Mouse (Mus musculus): ENCODE results near the gene Tmem151b. TPM values are rescaled to one million over a fixed set of nuclear protein-coding genes. Genes with fewer than 3 reads are reported as not detected.

The Tmem151b gene
- polyA plus RNA-seq, 1 experiment from 2014 or later: 0.07 TPM

DNA sequence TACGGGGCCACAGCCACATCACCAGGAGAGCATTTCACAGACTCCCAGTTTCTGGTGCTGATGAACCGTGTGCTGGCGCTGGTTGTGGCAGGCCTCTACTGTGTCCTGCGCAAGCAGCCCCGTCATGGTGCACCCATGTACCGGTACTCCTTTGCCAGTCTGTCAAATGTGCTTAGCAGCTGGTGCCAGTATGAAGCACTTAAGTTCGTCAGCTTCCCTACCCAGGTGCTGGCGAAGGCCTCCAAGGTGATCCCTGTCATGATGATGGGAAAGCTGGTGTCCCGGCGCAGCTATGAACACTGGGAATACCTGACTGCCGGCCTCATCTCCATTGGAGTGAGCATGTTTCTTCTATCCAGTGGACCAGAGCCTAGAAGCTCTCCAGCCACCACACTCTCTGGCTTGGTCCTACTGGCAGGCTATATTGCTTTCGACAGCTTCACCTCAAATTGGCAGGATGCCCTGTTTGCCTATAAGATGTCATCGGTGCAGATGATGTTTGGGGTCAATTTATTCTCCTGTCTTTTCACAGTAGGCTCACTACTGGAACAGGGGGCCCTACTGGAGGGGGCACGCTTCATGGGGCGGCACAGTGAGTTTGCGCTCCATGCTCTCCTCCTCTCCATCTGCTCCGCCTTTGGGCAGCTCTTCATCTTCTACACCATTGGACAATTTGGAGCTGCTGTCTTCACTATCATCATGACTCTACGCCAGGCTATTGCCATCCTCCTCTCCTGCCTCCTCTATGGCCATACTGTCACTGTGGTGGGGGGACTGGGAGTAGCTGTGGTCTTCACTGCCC, 17.1 kb upstream of the Tmem151b start:
- DNase-seq (ENCODE audit: low spot score): no peak
- Histone ChIP-seq H3K4me1 (ENCODE audit: insufficient read depth, low read depth, low read length) (peaks cover 8% of the 10 kb centered on the region; the same call in 1 of the 2 replicates), H3K9ac (replicated peaks; ENCODE audit: low read depth) (no peak overlapping the region), H3K4me2 (replicated peaks; ENCODE audit: low read depth, low read length) (no peak overlapping the region), H3K27me3 (replicated peaks; ENCODE audit: insufficient read depth, low read length) (no peaks in the 10 kb centered on the region), H3K36me3 (ENCODE audit: insufficient read depth, low read length) (peaks cover 45% of the 10 kb centered on the region), H3K27ac (ENCODE audit: low read length) (no peak overlapping the region), H3K4me3 (ENCODE audit: low read depth, low read length) (no peak overlapping the region), H3K9me3 (ENCODE audit: low read length) (no peaks in the 10 kb centered on the region)
- 55% methylated on average over 18 of the region's 18 CpGs for WGBS
- no peak for ATAC-seq
- TF ChIP-seq EP300 (IDR thresholded peaks at IDR 0.05) (no peak), CTCF (IDR thresholded peaks at IDR 0.05) (no peak)

GRCm38 (mm10) chr17:45566031-45566359, 16.5 kb upstream of the Tmem151b start:
- H3K4me1 ChIP-seq (ENCODE audit: insufficient read depth, low read depth, low read length): peaks cover 8% of the 10 kb centered on the region; the same call in 1 of the 2 replicates
- peaks cover 41% of the 10 kb centered on the region for H3K36me3 ChIP-seq (ENCODE audit: insufficient read depth, low read length)
- no peaks in the 10 kb centered on the region for H3K9me3 ChIP-seq (ENCODE audit: low read length)
- no peak overlapping the region for H3K4me3 ChIP-seq (ENCODE audit: low read depth, low read length)
- no peak for DNase-seq (ENCODE audit: low spot score)
- TF ChIP-seq EP300 (IDR thresholded peaks at IDR 0.05) (no peak), CTCF (IDR thresholded peaks at IDR 0.05) (no peak)
- no peak for ATAC-seq
- H3K27ac ChIP-seq (ENCODE audit: low read length): no peak overlapping the region
- no peaks in the 10 kb centered on the region for H3K27me3 ChIP-seq (replicated peaks; ENCODE audit: insufficient read depth, low read length)
- 65% methylated on average over 1 of the region's 1 CpGs for WGBS
- H3K4me2 ChIP-seq (replicated peaks; ENCODE audit: low read depth, low read length): no peak overlapping the region
- no peak overlapping the region for H3K9ac ChIP-seq (replicated peaks; ENCODE audit: low read depth)

DNA sequence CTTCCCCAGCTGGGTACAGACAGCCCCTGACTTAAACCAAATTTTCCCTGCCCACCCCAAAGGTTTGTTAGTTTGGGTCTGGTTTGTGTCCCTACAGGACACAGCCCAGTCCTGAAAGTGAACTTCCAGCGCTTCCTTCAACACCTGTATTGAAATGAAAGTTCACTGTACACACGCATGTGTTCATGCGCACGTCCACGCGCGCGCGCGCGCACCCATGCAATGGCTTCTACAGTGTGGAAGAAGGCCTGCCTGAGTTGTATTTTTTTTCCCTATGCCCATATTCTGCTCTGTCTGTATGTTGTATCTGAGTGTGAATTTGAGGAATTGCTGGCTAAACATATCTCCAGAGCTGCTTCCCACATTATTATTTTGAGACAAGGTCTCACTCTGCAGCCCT, 15.6 kb upstream of the Tmem151b start:
- Histone ChIP-seq H3K9me3 (ENCODE audit: low read length) (no peaks in the 10 kb centered on the region), H3K27me3 (replicated peaks; ENCODE audit: insufficient read depth, low read length) (no peaks in the 10 kb centered on the region), H3K4me3 (ENCODE audit: low read depth, low read length) (no peak overlapping the region), H3K9ac (replicated peaks; ENCODE audit: low read depth) (no peak overlapping the region; the same call in 1 of the 2 replicates), H3K36me3 (ENCODE audit: insufficient read depth, low read length) (peaks cover 32% of the 10 kb centered on the region), H3K4me2 (replicated peaks; ENCODE audit: low read depth, low read length) (no peak overlapping the region), H3K4me1 (ENCODE audit: insufficient read depth, low read depth, low read length) (peaks cover 8% of the 10 kb centered on the region; the same call in 1 of the 2 replicates), H3K27ac (ENCODE audit: low read length) (no peak overlapping the region)
- DNase-seq (ENCODE audit: low spot score): no peak
- TF ChIP-seq CTCF (IDR thresholded peaks at IDR 0.05) (no peak), EP300 (IDR thresholded peaks at IDR 0.05) (no peak)
- no peak for ATAC-seq
- 93% methylated on average over 11 of the region's 11 CpGs for WGBS

DNA sequence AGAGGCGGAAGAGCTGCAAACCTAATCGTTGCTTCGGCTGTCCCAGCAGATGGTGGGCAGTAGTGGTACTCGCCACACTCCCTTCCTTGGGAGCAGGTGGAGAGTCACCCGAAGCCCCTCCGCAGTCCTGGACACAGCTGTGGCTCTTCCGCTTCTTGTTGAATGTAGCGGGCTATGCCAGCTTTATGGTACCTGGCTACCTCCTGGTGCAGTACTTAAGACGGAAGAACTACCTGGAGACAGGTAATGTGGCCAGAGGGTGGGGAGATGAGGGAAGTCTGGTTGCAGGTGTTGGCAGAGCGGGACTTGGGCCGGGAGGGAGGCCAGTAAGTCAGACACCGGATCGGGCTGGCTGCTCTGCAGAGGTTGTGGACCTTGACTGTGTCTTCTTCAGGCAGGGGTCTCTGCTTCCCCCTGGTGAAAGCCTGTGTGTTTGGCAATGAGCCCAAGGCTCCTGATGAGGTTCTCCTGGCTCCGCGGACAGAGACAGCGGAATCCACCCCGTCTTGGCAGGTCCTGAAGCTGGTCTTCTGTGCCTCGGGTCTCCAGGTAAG, 15.1 kb upstream of the Tmem151b start:
- WGBS: 8% methylated on average over 18 of the region's 18 CpGs
- DNase-seq (ENCODE audit: low spot score): no peak
- no peaks in the 10 kb centered on the region for H3K9me3 ChIP-seq (ENCODE audit: low read length)

DNA sequence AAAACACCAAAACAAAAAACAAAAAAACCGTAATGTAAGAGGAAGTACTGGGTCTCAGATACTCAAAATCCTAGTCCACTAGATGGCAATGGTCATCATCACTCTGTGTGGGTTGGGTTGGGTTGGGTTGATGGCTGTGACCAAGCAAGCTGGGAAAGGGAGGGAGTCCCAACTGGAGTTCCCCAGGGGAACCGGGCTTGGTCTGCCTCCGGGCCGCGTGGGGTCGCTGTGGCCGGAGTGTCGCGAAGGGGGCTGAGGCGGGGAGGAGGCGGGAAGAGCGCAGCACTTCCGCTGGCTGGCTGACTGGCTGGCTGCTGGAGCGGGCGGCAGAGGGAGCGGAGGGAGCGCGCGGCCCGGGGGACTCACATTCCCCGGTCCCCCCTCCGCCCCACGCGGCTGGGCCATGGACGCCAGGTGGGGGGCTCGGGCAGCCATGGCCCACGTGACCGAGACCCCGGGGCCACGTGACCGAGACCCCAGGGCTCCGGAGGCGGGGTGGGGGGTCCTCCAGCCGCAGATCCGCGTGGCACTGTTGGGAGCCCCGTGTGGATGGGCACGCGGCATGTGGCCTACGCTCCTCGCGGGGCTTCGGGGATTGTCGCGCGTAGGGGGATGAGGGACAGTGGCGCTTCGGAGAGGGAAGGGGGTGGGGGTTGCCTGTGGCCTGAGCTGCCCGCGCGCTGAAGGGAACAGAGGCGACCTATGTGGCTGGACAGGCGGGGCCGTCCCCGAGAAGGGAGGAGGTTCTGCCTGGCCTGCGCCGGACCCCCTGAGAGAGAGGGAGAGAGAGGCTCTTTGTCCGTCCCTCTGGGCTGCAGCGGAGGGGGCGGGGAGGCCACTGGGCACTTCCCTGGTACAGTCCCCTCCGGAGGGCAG, 14.4 kb upstream of the Tmem151b start, which contains the start of gene Slc35b2:
Gene Slc35b2 (plus strand): TSS at position 220 of the 876 bp plus-strand sequence.
- H3K36me3 ChIP-seq (ENCODE audit: insufficient read depth, low read length): peaks cover 20% of the 10 kb centered on the region
- peaks cover 8% of the 10 kb centered on the region; the same call in 1 of the 2 replicates for H3K4me1 ChIP-seq (ENCODE audit: insufficient read depth, low read depth, low read length)
- peak within 1 kb of the TSS; percentile 99 for H3K4me2 ChIP-seq (replicated peaks; ENCODE audit: low read depth, low read length)
- no peaks in the 10 kb centered on the region for H3K9me3 ChIP-seq (ENCODE audit: low read length)
- no peaks in the 10 kb centered on the region for H3K27me3 ChIP-seq (replicated peaks; ENCODE audit: insufficient read depth, low read length)
- under 1% methylated on average over 52 of the region's 61 CpGs for WGBS
- peak within 1 kb of the TSS; percentile 76 for H3K27ac ChIP-seq (ENCODE audit: low read length)
- peak; percentile 96 for ATAC-seq
- peak; percentile 97 for DNase-seq (ENCODE audit: low spot score)
- H3K4me3 ChIP-seq (ENCODE audit: low read depth, low read length): peak within 1 kb of the TSS; percentile 82
- TF ChIP-seq EP300 (IDR thresholded peaks at IDR 0.05) (no peak), CTCF (IDR thresholded peaks at IDR 0.05) (peak; percentile 95)
- H3K9ac ChIP-seq (replicated peaks; ENCODE audit: low read depth): peak within 1 kb of the TSS; percentile 86

More for the DNA sequence above, 15.1 kb upstream of the Tmem151b start:
- Histone ChIP-seq H3K27me3 (replicated peaks; ENCODE audit: insufficient read depth, low read length) (no peaks in the 10 kb centered on the region), H3K27ac (ENCODE audit: low read length) (no peak overlapping the region), H3K4me3 (ENCODE audit: low read depth, low read length) (peak overlapping the region; percentile 82), H3K9ac (replicated peaks; ENCODE audit: low read depth) (peak overlapping the region; percentile 86), H3K36me3 (ENCODE audit: insufficient read depth, low read length) (peaks cover 27% of the 10 kb centered on the region), H3K4me1 (ENCODE audit: insufficient read depth, low read depth, low read length) (peaks cover 8% of the 10 kb centered on the region; the same call in 1 of the 2 replicates), H3K4me2 (replicated peaks; ENCODE audit: low read depth, low read length) (peak overlapping the region; percentile 99)
- ATAC-seq: no peak
- no peak for TF ChIP-seq CTCF (IDR thresholded peaks at IDR 0.05)
- TF ChIP-seq EP300 (IDR thresholded peaks at IDR 0.05): no peak

GRCm38 (mm10) chr17:45563216-45563615, 13.7 kb upstream of the Tmem151b start:
- H3K27ac ChIP-seq (ENCODE audit: low read length): no peak overlapping the region
- no peak overlapping the region for H3K9ac ChIP-seq (replicated peaks; ENCODE audit: low read depth)
- no peaks in the 10 kb centered on the region for H3K27me3 ChIP-seq (replicated peaks; ENCODE audit: insufficient read depth, low read length)
- H3K4me3 ChIP-seq (ENCODE audit: low read depth, low read length): no peak overlapping the region
- H3K4me2 ChIP-seq (replicated peaks; ENCODE audit: low read depth, low read length): no peak overlapping the region
- DNase-seq (ENCODE audit: low spot score) (no peak), ATAC-seq (no peak)
- H3K36me3 ChIP-seq (ENCODE audit: insufficient read depth, low read length): peaks cover 13% of the 10 kb centered on the region
- peaks cover 8% of the 10 kb centered on the region; the same call in 1 of the 2 replicates for H3K4me1 ChIP-seq (ENCODE audit: insufficient read depth, low read depth, low read length)
- TF ChIP-seq CTCF (IDR thresholded peaks at IDR 0.05) (no peak), EP300 (IDR thresholded peaks at IDR 0.05) (no peak)
- 72% methylated on average over 12 of the region's 12 CpGs for WGBS
- H3K9me3 ChIP-seq (ENCODE audit: low read length): no peaks in the 10 kb centered on the region
